Mouse (Mus musculus): ENCODE measurements around the gene Nom1.
A peak's percentile ranks its signal among the peaks of the same experiment; 100 is the strongest.

- peak; percentile 88 for TF ChIP-seq CTCF (IDR thresholded peaks at IDR 0.05; ENCODE audit: low read depth, low read length)
- no peak for TF ChIP-seq TAL1 (conservative IDR thresholded peaks at IDR 0.05; ENCODE audit: low read depth, low read length)
- no peak for TF ChIP-seq POLR2AphosphoS5 (IDR thresholded peaks at IDR 0.05; ENCODE audit: insufficient replicate concordance, low read depth, low read length)
- TF ChIP-seq GATA1 (IDR thresholded peaks at IDR 0.05; ENCODE audit: borderline replicate concordance, low read length), result no peak
Measured at GRCm38 (mm10) chr5:29388944-29389765, 45.3 kb upstream of the Nom1 start.
